Mouse (Mus musculus): Measurements from ENCODE around the gene Tmem208.

Gene Tmem208

DNA sequence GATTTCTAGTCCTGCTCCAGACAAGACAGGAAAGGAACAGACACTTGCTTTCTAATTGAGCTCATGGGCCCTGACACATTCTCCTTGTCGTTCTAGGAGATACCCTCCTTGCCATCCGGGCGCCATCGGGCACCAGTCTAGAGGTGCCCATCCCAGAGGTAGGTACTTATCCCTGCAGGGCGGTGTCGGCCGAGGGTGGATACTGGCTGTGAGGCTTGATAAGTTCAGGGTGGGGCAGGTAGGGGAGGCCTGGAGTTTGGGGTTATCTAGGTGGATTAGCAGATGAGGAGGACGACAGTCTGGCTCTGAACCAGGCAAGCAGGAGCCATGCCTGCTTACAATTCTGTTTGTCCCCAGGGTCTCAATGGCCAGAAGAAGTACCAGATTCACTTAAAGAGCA is 26.2 kb upstream of the Tmem208 start:
- no peak for DNase-seq

DNA sequence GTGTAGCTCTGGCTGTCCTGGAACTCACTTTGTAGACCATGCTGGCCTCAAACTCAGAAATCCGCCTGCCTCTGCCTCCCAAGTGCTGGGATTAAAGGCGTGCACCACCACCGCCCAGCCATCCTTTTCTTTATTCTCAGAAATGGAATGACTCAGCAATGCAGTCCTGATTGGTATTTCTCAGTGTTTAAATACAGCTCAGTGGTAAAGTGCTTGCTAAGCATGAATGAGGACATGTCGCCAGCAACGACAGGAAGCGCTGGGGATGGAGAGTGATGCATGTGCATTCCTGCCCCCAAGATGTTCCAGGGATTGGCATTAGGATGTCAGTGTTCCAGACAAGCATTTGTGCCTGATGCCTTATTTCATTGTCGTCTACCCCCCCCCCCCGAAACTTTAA is 22.8 kb upstream of the Tmem208 start:
- no peak for DNase-seq

- DNase-seq: no peak
Observed at GRCm38 (mm10) chr8:105303874-105304273, 22.3 kb upstream of the Tmem208 start.

DNA sequence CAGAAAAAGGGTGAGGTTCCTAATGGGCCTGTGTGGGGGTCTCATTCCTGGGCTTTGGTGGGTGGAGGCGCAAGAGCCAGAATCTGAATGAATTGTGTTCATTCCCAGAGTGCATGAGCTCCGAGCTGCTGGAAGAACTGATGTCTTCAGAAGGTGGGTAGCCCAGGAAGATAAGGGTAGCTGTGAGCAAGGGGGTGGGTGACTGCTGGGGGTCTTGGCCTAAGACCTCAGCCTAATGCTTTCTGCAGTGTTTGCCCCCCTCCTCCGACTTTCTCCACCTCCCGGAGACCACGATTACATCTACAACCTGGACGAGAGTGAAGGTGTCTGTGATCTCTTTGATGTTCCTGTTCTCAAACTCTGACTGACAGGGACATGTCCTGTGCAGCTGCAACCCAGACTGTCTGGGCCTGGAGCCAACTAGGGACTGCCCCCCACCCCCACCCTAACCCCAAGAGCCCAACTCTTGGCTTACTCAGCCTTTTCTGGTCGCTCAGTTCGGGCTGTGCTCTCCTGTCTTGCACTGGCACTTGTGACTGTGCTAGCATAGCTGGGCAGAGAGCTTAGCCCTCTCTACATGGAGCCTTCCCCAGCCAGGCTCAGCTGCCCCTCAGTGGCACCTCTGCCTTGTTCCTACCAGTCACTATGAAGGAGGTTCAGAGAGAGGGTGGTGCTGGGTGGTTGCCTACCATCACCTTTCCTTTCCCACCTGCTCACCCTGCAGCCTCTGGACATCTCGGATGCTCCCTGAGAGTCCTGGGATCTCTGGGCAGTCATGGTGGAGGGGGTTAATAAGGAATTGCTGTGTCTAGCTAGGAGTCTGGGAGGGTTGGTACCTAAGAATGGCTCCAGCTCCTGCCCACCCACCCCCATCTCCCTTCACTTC is 21.6 kb upstream of the Tmem208 start:
- DNase-seq: peak; percentile 50

DNA sequence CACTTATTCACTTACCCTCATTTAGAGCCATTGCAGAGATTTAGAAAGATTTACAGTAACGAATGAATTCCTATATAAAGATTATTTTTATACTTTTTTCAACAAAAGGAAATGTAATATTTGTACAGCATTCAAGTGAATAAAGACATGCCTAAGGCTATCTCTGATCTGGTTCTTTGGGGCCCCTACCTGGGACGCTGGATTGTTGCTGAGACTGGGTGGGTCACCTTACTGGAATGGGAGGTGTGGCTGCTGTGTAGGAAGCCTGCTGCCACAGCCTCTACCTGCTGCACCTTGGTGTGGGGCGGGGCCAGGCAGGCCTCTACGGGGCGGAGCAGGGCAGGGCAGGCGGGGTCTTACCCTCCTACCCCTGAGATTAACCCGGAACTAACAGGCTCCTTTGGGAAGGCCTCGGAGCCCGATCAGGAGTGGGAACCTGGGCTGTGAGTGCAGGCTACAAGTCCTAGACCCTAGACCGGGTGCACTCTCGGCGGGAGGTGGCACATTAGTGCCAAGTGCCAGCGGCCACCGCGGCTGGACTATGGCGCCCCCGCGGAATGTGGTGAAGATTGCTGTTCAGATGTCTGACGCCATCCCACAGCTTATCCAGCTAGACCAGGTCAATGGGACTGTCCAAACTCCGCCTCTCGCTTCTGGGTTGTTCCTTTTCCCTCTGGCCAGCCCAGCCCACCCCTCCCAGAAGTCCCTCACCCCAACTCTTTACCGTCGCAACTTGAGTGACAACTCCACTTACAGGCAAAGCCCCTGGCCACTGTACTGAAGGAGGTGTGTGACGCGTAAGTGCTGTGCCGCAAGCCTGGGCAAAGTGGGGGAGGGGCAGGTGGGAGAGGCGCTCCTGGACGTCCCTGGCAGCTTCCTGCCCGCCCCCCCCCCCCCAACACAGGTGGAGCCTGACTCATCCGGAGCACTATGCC is 20.7 kb upstream of the Tmem208 start, which contains the start of gene Elmo3:
Gene Elmo3, plus strand, starts transcription at position 391 of the 935 bp plus-strand sequence.
- DNase-seq: peak; percentile 87

DNA sequence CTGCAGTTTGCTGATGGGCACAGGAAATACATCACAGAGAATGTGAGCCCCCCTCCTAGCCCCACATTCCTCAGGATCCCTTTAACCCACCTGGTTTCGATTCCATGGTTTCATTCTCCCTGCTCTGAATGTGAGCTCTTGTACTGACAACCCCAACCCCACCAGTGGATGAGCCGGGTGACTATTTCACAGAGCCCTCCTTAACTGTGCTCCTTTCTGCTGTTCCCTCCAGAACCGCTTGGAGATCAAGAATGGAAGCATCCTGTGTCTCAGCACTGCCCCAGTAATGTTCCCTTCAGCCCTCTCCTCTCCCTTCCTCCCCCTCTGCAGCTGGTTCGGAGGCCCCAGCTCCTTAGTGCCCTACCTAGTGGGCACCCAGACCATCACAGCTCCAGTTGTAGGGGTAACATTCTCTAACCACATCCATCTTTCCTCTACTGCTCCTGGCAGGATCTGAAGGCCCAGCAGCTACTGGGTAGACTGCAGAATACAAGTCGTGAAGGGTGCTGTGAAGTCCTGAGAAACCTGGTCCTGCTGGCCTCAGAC is 19.9 kb upstream of the Tmem208 start:
- DNase-seq: peak; percentile 68

DNA sequence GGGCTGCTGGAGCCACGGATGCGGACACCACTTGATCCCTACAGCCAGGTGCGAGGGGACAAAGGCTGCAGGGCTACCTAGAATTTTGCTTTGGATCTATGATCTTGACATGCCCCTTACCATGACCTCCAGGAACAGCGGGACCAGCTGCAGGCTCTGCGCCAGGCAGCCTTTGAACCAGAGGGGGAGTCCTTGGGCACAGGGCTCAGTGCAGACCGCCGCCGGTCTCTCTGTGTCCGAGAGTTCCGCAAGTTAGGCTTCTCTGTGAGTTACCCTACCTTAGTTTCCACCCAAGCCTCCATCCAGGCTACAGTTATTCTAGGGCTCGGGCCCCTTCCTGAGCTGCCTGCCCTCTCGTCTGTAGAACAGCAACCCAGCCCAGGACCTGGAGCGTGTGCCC is 18.5 kb upstream of the Tmem208 start:
- peak; percentile 57 for DNase-seq

DNA sequence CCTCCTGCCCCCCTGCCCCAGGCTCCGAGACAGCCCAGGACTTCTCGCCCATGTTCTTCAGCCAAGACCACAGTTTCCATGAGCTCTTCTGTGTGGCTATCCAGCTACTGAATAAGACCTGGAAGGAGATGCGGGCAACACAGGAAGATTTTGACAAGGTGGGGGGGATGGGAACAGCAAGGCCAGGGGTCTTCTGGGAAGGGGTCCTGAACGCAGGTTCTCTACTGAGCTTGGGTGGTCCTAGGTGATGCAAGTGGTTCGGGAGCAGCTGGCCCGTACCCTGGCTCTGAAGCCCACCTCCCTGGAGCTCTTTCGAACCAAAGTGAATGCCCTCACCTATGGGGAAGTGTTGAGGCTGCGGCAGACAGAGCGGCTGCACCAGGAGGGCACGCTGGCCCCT is 17.7 kb upstream of the Tmem208 start:
- peak; percentile 65 for DNase-seq

GRCm38 (mm10) chr8:105309142-105309847 is 16.9 kb upstream of the Tmem208 start:
- peak; percentile 96 for DNase-seq

- no peak for DNase-seq
Observed at GRCm38 (mm10) chr8:105310118-105310517, 16.0 kb upstream of the Tmem208 start.

GRCm38 (mm10) chr8:105311718-105312117 is 14.4 kb upstream of the Tmem208 start:
- no peak for DNase-seq

DNA sequence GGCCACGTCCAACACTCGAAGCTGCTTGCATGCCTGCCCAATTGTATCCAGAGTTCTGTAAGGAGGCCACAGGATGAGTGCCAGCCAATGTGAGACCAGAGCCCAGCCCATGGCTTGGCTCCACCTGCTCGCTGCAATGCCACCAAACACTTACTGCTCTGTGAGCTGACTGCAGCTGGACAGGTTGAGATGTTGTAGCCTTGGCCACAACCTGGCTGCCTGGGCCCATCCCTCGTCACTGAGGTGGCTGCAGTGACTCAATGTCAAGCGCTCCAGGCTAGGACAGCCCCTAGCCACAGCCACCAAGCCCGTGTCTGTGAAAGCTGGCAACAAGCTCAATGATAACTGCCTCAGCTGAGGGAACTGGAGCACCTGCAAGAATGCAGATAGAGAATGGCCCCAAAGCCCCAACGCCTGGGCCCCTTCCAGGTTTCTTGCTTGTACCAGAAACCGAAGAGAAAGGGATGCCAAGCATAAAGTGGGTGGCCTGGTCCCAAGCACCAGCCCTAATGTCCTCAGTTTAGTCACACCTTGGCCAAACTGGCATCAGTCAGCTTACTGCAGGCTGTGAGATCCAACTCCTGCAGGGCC is 13.2 kb upstream of the Tmem208 start:
- peak; percentile 74 for DNase-seq

- no peak for DNase-seq
Observed at GRCm38 (mm10) chr8:105313622-105314402, 12.3 kb upstream of the Tmem208 start.

DNA sequence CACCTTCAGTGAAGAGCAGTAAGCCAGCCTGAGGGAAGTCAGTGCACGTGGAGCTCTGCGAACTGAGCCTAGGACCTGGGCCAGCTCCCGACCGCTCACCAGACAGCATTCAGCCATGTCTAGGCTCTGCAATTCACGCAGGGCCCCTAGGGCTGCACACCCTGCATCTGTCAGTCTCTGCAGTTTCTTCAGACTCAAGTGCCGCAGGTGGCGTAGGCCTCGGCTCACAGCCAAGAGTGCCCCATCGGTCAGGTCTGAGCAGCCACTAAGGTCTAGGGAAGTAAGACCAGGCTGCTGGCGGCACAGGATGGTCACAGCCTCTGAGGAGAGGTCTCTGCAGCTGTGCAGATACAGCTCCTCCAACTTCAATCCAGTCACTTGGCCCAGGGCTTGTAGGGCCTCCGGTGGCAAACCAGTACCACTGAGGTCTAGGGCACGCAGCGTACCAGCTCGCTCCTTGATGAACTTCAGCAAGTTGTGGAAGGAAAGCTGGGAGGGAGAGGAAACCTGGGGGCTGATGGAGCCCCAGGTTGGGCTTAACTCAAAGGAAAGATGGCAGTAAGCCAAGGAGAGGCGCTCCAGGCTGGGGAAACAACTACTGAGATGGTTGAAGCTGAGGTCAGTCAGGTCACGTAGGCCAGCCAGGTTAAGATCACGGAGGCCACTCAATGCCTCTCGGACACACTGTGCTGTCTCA is 10.9 kb upstream of the Tmem208 start:
- peak; percentile 74 for DNase-seq

DNA sequence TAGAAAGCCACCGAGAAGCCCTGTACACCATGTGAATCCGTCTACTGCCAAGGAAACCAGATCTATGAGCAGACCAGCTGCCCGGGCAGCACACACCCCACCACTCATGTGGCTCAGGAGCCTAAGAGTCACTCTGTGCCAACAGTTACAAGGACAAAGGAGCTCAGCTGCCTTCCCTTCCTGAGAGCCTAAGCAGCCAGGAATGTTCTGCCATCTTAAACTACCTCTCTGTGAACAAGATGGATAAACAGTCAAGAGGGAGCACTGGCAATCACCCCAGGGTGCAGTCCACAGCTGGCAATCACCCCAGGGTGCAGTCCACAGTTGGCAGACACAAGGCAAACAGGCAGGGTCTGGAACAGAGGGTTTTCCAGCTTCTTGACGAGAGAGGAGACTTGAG is 8.2 kb upstream of the Tmem208 start:
- peak; percentile 40 for DNase-seq

- no peak for DNase-seq
Observed at GRCm38 (mm10) chr8:105318662-105319190, 7.4 kb upstream of the Tmem208 start.

- DNase-seq: no peak
Observed at GRCm38 (mm10) chr8:105323183-105323582, 3.0 kb upstream of the Tmem208 start.

- no peak for DNase-seq
Observed at GRCm38 (mm10) chr8:105325641-105326093, 487 bp upstream of the Tmem208 start.

DNA sequence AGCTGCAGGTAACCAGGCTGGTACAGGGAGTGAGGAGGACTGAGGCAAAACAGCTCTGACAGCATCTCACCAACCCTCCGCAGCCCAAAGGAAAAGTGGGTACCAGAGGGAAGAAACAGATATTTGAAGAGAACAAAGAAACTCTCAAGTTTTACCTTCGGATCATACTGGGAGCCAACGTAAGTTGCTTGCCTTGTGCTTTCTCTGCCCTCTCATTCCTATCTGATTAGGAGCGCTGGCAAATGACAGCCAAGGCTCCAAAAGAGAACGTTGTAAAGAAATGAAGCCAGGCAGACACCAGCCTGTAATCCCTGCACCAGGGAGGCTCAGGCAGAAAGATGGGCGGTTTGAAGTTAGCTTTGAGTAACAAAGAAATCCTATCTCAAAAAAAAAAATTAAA is 814 bp downstream of the Tmem208 start:
- no peak for DNase-seq

- no peak for DNase-seq
Observed at GRCm38 (mm10) chr8:105330325-105330724, 4.2 kb downstream of the Tmem208 start.

All from cerebellum, adult 9-10 months (tissue).